Mouse (Mus musculus) left cerebral cortex, adult 8-10 months (tissue): Measurements from ENCODE around the gene Epb41l4b. TPM values are rescaled to one million over a fixed set of nuclear protein-coding genes. Genes with fewer than 3 reads are reported as not detected.

Experiments
- DNase-seq, 2 experiments: peaks; one replicate each; pipeline ENCODE4 v3.0.0; 2022; ENCODE audit warnings: low spot score in 2 of 2
- total RNA-seq, 4 experiments: library from RNA; stranded (reverse); gene quantifications; 2 replicates each; pipeline ENCODE4 v1.2.4; 2022

Gene Epb41l4b
- total RNA-seq = 10 to 100 TPM; 30.5 to 45.1 (median 34.8) TPM

DNA sequence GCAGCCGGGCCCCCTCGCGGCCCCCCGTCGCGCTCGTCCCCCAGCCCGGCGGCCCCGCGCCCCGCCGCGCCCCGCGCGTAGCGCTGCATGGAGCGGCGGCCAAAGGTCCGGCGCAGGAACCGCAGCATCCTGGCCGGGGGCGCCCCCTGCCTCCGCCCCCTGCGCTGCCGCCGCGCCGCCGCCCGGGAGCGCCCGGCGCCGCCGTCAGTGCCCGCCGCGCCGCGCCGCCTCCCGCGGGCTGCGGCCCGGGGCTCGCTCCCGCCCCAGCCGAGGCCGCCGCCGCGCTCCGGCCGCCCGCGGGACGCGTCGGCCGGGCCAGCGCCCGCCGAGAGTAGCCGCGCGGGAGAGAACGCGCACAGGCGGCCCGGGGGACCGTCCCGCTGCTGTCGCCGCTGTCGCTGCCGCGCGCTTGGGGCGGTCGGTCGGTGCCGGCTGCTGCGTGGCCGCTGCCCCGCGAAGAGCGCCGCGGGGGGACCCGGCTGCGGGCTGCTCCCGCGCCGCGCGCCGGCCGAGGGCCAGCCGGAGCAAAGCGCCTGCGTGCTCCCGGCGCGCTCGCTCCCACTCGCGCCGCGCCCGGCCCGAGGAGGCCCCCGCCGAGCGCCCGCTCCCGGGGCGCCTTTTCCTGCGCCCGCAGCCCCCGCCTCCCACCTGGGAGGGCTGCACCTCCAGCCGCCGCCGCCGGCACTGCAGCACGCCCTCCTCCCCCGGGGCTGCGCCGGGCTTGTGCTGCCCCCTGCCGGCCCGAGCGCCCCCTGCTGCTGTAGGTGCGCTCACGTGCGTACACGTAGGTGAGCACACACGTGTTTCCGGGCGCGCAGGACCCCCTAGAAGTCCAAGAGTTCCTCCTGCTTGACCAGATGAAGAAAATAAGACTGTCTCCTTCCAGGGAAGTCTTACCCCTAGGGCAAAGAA lies at the start of gene Epb41l4b:
Epb41l4b (minus strand) TSS at position 412 of the 912 bp plus-strand sequence.
- DNase-seq = peak; percentile 70 to 76

- DNase-seq = no peak
Observed at GRCm38 (mm10) chr4:57191543-57192283, 48.5 kb upstream of the Epb41l4b start.

GRCm38 (mm10) chr4:57189881-57190280 lies 46.6 kb upstream of the Epb41l4b start:
- no peak for DNase-seq

GRCm38 (mm10) chr4:57186035-57186434 lies 42.8 kb upstream of the Epb41l4b start:
- no peak for DNase-seq

DNA sequence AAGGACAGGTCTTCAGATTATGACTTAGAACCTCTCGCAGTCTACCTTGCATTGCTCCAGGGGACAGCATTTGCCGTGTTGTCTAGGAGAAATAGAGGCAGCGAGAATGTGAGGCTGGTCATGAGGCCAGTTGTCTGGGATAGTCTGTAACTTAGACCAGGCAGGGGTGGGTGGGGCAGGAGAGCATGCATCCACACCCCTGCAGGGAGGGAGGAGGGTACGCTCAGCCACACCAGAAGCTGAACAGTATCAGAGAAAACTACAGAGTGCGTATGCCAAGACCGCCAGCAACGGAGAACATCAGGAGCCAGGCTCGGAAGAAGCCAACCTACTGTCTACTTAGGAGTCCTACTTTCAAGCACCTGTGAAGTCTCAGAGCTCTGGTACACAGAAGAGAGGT lies 42.2 kb upstream of the Epb41l4b start:
- DNase-seq = no peak

- no peak for DNase-seq
Observed at GRCm38 (mm10) chr4:57183493-57183892, 40.3 kb upstream of the Epb41l4b start.

- no peak for DNase-seq
Observed at GRCm38 (mm10) chr4:57181538-57181937, 38.3 kb upstream of the Epb41l4b start.

DNA sequence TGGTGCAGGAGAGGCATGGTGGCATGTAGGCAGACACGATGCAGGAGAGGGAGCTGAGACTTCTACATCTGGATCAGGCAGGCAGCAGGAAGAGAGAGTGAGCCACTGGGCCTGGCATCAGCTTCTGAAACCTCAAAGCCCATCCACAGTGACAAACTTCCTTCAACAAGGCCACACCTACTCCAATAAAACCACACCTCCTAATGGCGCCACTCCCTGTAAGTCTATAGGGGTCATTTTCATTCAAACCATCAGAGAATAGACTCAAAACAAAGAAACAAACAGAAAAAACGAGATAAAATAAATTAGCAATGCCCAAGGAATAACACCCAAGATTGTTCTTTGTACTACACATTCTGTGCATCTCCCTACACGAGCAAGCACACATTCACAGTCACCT lies 35.6 kb upstream of the Epb41l4b start:
- no peak for DNase-seq

DNA sequence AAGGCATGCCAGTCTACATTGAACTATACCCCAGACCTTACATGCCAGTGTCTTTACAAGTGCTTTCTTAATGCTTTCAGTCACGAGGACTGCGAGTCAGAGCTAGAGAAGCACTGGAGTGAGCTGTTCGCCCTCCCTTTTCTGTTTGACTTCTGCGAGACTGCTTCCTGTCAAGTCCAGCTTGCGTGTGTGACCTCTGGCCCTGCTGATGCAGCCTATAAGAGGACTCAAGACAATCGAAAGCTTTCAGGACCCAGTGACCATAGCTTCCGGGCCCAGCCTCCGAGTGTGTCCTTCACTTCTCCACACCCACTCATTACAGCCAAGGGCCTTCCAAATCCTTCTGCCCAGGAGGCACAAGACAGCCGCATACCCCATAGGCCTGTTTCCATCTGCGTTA lies 32.1 kb upstream of the Epb41l4b start:
- no peak for DNase-seq

GRCm38 (mm10) chr4:57172861-57173260 lies 29.6 kb upstream of the Epb41l4b start:
- no peak for DNase-seq

GRCm38 (mm10) chr4:57171817-57172216 lies 28.6 kb upstream of the Epb41l4b start:
- peak in 1 of 2 experiments; percentile 22 for DNase-seq

- DNase-seq = no peak
Observed at GRCm38 (mm10) chr4:57168680-57169079, 25.4 kb upstream of the Epb41l4b start.

DNA sequence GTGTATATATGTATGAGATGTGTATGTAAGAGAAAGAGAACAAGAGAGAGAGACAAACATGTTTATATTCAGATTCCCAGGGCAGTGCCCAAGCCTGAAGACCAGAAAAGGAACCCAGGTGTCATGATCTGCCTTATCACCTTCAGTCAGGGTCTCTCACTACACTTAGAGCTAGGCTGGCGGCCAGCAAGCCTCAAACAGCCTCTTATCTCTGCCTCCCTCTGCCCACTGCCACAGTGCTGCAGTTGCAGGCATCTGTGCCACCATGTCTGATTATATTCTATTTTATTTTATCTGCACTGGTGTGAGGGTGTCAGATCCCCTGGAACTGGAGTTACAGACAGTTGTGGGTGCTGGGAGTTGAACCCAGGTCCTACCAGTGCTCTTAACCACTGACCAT lies 25.0 kb upstream of the Epb41l4b start:
- DNase-seq = no peak

GRCm38 (mm10) chr4:57166922-57167870 lies 24.0 kb upstream of the Epb41l4b start:
- DNase-seq = no peak

DNA sequence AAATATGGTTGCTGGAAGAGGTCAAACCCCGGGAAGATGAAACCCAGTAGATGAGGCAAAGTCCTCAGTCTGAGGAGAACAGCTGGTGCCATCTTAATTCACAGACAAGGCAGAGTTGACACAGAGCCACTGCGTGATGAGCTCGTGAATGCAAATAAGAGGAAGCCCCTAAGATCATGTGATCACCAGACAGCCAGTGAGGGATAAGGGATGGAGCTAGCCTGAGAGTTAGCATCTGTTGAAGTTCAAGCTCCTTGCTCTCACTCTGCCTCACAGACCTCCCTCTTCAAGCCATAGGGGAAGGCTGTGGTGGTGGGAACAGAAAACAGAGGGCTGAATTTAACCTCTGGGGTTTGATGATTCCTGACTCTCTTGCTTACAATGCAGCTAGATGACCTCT lies 22.4 kb upstream of the Epb41l4b start:
- no peak for DNase-seq

- DNase-seq = no peak
Observed at GRCm38 (mm10) chr4:57164578-57165210, 21.5 kb upstream of the Epb41l4b start.

DNA sequence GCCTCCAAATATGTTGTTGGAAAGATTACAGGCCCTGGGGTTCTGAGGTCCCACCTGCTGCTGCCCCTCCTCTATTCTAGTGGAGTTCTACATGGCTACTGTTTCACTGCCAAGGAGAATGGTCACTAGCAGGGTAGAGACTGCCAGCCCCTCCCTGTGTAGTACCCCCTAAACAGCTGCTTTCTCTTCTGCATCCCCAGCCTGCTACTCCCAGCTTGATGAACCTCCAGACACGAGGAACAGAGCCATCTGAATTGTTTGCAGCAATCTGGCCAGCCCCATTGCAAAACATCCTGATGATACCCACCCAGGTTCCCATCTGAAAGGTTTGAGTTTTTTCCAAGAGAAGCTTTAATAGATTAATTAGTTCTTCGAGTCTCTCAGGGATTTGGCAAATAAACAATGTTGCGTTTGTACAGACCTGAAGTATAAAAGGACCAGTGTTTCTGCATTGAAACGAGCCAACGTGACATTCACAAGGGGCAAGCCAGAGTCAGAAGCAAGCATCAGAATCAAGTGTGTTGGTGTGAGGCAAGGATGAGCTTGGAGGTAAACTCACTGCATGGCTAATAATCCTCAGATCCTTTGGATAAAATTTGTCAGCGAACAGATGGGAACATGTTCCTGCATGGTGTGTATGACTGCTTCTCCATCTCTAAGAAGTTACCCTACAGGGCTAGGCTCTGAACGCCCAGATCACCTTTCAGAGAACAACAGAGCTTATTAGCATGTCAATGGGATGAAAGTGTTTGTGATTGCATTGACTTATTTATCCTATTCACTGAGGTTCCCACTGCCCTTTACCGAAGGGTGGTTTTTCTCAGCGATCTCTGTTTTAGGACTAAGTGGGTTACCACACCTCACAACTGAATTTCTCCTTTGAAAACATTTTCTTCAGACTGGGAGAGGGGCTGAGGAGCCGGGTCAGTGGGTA lies 19.8 kb upstream of the Epb41l4b start:
- no peak for DNase-seq

DNA sequence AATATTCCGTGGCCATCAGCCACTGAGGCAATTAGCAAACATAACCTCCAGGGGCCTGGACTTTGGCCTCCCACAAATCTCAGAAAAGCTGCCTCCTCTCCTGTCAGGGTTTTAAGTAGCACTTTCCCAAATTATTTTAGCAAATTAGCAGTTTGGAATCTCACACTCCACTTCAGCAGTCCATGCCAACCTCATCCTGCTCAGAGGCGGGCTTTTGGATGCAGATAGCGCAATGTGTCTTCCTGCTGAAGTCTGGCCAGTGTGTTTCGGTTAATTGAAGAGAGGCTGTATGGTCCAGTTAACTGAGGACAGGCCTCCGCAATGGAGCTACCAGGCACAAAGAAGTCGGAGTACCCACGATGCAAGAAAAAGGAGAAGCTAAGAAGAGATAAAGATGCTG lies 17.3 kb upstream of the Epb41l4b start:
- no peak for DNase-seq

DNA sequence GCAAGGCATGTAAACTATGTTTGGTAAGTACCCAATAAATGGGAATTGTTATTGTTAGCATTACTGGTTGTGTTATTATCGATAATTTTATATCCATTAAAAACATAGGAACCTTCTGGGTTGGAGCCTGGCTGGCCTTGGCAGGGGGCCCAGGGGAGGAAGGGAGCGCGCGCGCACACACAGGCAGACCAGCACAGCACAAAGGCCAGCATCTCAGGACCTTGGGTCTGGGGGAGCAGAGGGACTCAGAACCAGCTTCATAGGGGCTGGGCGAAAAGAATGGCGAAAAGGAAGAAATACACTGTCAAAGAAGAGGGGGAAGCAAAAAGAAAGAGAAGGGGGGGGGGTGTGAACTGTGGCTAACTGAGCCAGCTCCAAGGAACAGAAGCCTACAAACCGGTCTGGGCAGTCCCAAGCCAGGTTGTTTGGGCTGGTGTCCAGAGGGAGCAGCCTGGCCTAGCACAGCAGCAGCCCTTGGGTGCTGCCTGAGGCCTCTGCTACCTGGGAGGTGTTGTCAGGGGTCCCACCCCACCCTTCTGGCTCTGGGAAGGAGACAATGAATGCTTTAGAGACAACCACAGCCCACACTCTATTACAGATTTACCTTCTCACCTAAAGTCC lies 13.4 kb upstream of the Epb41l4b start:
- DNase-seq = no peak
